Mouse (Mus musculus) Patski (cell line): ENCODE measurements at regions not wholly inside any gene's neighbourhood (a gene's known extent, or its start where the extent isn't known, plus 50 kb on each side); places are given as distances from the start of the nearest gene placed in this dataset.

Source experiments
- ATAC-seq: fragments of 100-300 bp; one replicate; pipeline ENCODE4 v1.8.0; 2021
- CTCF ChIA-PET: fragments of 350-600 bp; sonication (Branson Sonifier 250); formaldehyde crosslinking; loops from one replicate; lab custom pipeline; 2022; ENCODE audit warnings: inconsistent platforms; lab: Charles Lee
- POLR2A ChIA-PET: fragments of 350-600 bp; sonication (Branson Sonifier 250); formaldehyde crosslinking; loops from one replicate; lab custom pipeline; 2022; ENCODE audit warnings: antibody characterized with exemption, inconsistent platforms; lab: Charles Lee
- DNase-seq: peaks from one replicate; pipeline ENCODE4 v3.0.0-alpha.2; 2011; ENCODE audit warnings: low read depth, low spot score
- H3K27me3 ChIP-seq: fragments of 371-371 bp; one replicate; pipeline ENCODE4 v1.5.1; 2021
- CTCF ChIP-seq: fragments of 100-300 bp; IDR thresholded peaks from one replicate; pipeline ENCODE4 v1.5.1; 2021
- in situ Hi-C: fragments of 300-500 bp; cut with MboI; formaldehyde crosslinking; loops from 3 replicates; pipeline ENCODE4 v1.11.1; 2018; ENCODE audit warnings: low pct_unique_long_range_greater_than_20kb, mixed read lengths

- TF ChIP-seq CTCF = no peak
- ATAC-seq (peak; percentile 95), DNase-seq (no peak)
- in situ Hi-C loops = loop anchor here (10.0 kb wide), 1 partner anchor 727 kb away; no protein-coding TSS in a partner anchor
- H3K27me3 ChIP-seq = peaks cover 44% of the 10 kb centered on the region
- CTCF ChIA-PET = no interaction called here
- POLR2A ChIA-PET = no interaction called here
Observed at GRCm38 (mm10) chrX:19237738-19238261, 243.3 kb downstream of the Tex13c3 start.

- ATAC-seq (peak; percentile 76), DNase-seq (no peak)
- POLR2A ChIA-PET = no interaction called here
- in situ Hi-C loops = loop anchor here (10.0 kb wide), 1 partner anchor 728 kb away; no protein-coding TSS in a partner anchor
- peaks cover 47% of the 10 kb centered on the region for H3K27me3 ChIP-seq
- CTCF ChIA-PET = no interaction called here
- TF ChIP-seq CTCF = no peak
Observed at GRCm38 (mm10) chrX:19237048-19237737, 243.9 kb downstream of the Tex13c3 start.

GRCm38 (mm10) chrX:19235449-19235848 lies 245.7 kb downstream of the Tex13c3 start:
- TF ChIP-seq CTCF = no peak
- POLR2A ChIA-PET = no interaction called here
- in situ Hi-C loops = loop anchor here (10.0 kb wide), 1 partner anchor 729 kb away; no protein-coding TSS in a partner anchor

GRCm38 (mm10) chrX:19231823-19232222 lies 249.3 kb downstream of the Tex13c3 start:
- DNase-seq (no peak), ATAC-seq (no peak)
- peaks cover 55% of the 10 kb centered on the region for H3K27me3 ChIP-seq
- in situ Hi-C loops = loop anchor here (10.0 kb wide), 1 partner anchor 733 kb away; no protein-coding TSS in a partner anchor
- CTCF ChIA-PET = no interaction called here
- POLR2A ChIA-PET = no interaction called here
- no peak for TF ChIP-seq CTCF

More at GRCm38 (mm10) chrX:19235449-19235848, 245.7 kb downstream of the Tex13c3 start:
- CTCF ChIA-PET = no interaction called here
- ATAC-seq (no peak), DNase-seq (no peak)
- peaks cover 52% of the 10 kb centered on the region for H3K27me3 ChIP-seq

GRCm38 (mm10) chrX:19223336-19223735 lies 257.8 kb downstream of the Tex13c3 start:
- ATAC-seq = no peak
- no peak for DNase-seq
- peaks cover 64% of the 10 kb centered on the region for H3K27me3 ChIP-seq
- in situ Hi-C loops = no loop called here
- CTCF ChIA-PET = no interaction called here
- no peak for TF ChIP-seq CTCF
- POLR2A ChIA-PET = no interaction called here

GRCm38 (mm10) chrX:19220785-19221496 lies 260.2 kb downstream of the Tex13c3 start:
- ChIA-PET POLR2A (no interaction called here), CTCF (no interaction called here)
- no peak for TF ChIP-seq CTCF
- DNase-seq (no peak), ATAC-seq (no peak)
- H3K27me3 ChIP-seq = peaks cover 48% of the 10 kb centered on the region
- in situ Hi-C loops = no loop called here

- peaks cover 36% of the 10 kb centered on the region for H3K27me3 ChIP-seq
- ChIA-PET POLR2A (interaction anchor here (0.6 to 0.8 kb wide), 2 partner anchors 22 to 142 kb away, joined by 3 read pairs; no protein-coding TSS in a partner anchor), CTCF (no interaction called here)
- ATAC-seq (no peak), DNase-seq (no peak)
- in situ Hi-C loops = no loop called here
- no peak for TF ChIP-seq CTCF
Observed at GRCm38 (mm10) chrX:19219727-19220126, 261.4 kb downstream of the Tex13c3 start.

- ATAC-seq = no peak
- ChIA-PET POLR2A (interaction anchor here (0.8 kb wide), 1 partner anchor 22 kb away, joined by 3 read pairs; no protein-coding TSS in a partner anchor), CTCF (no interaction called here)
- in situ Hi-C loops = no loop called here
- TF ChIP-seq CTCF = no peak
- peaks cover 32% of the 10 kb centered on the region for H3K27me3 ChIP-seq
- no peak for DNase-seq
Observed at GRCm38 (mm10) chrX:19219301-19219700, 261.8 kb downstream of the Tex13c3 start.

- peak; percentile 57 for TF ChIP-seq CTCF
- H3K27me3 ChIP-seq = peaks cover 40% of the 10 kb centered on the region
- POLR2A ChIA-PET = no interaction called here
- peak; percentile 24 for DNase-seq
- CTCF ChIA-PET = no interaction called here
- peak; percentile 52 for ATAC-seq
- in situ Hi-C loops = no loop called here
Observed at GRCm38 (mm10) chrX:19206420-19206819, 274.7 kb downstream of the Tex13c3 start.

- ChIA-PET POLR2A (no interaction called here), CTCF (interaction anchor here (0.8 to 1.0 kb wide), 3 partner anchors 12 to 291 kb away, joined by 3 read pairs; no protein-coding TSS in a partner anchor)
- in situ Hi-C loops = loop anchor here (5.0 kb wide), 1 partner anchor 320 kb away; no protein-coding TSS in a partner anchor
- ATAC-seq (peak; percentile 79), DNase-seq (peak; percentile 37)
- H3K27me3 ChIP-seq = peaks cover 12% of the 10 kb centered on the region
- TF ChIP-seq CTCF = no peak
Observed at GRCm38 (mm10) chrX:19202542-19202941, 278.6 kb downstream of the Tex13c3 start.
